Mouse (Mus musculus): ENCODE measurements around the gene Ifi35. TPM values are rescaled to one million over a fixed set of nuclear protein-coding genes. Genes with fewer than 3 reads are reported as not detected.

Gene Ifi35
- polyA plus RNA-seq, 2 experiments, result 17.2 to 22.1 TPM

DNA sequence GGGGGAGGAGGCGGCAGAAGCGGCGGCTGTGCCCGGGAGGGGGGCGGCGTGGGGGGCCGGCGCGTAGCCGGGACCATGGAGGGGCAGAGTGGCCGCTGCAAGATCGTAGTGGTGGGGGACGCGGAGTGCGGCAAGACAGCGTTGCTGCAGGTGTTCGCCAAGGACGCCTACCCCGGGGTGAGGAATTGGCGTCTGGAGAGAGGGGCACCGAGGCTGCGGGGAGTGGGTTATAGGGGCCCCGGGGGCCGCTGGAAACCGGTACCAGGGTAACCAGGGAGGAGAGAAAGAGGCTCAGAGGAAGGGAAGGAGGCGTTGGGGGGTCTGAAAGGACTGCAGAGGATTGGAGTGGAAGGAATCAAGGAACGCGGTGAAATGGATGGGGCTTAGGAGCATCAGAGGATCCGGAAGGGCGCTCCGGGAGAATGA is 20.1 kb downstream of the Ifi35 start:
- ATAC-seq (ENCODE audit: insufficient read depth), result no peak
- WGBS (ENCODE audit: insufficient replicate concordance), result under 1% methylated on average over 30 of the region's 31 CpGs

DNA sequence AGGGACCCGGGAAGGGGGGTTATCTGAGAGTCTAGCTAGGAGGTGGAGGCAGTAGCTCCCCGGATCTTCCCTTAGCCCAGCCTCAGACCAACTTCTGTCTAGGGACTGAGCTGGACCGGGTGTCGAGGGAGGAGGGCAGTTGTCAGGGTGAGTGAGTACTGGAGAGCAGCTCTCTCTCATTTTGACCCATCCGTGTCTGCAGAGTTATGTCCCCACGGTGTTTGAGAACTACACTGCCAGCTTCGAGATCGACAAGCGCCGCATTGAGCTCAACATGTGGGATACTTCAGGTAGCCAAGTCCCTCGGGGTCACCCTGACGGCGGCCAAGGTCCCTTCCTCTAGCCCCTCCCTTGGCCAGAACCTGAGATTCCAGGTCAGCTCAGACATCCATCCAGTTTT is 20.5 kb downstream of the Ifi35 start:
- no peak for ATAC-seq (ENCODE audit: insufficient read depth)
- Histone ChIP-seq H3K4me1 (replicated peaks; ENCODE audit: control insufficient read depth in 2 of 2, insufficient read depth in 2 of 2, low read length in 1 of 2) (peaks cover 14 to 24% of the 10 kb centered on the region in 2 experiments), H3K27me3 (ENCODE audit: control insufficient read depth, insufficient read depth, low read length) (peaks cover 32% of the 10 kb centered on the region), H3K9me3 (ENCODE audit: control insufficient read depth, low read length) (no peaks in the 10 kb centered on the region), H3K9ac (replicated peaks) (no peak overlapping the region), H3K36me3 (replicated peaks; ENCODE audit: control insufficient read depth, insufficient read depth, low read depth) (no peaks in the 10 kb centered on the region), H3K4me2 (ENCODE audit: low read depth) (peak overlapping the region; percentile 80), H3K4me3 (ENCODE audit: insufficient read depth in 1 of 2, low read depth in 2 of 2, low read length in 2 of 2) (peak overlapping the region; percentile 48 to 58; a peak in 3 of 4 replicates), H3K27ac (no peak overlapping the region)
- TF ChIP-seq EP300 (IDR thresholded peaks at IDR 0.05; ENCODE audit: low read depth), result no peak
- no peak for TF ChIP-seq CTCF (IDR thresholded peaks at IDR 0.05; ENCODE audit: low read depth)
- DNase-seq (ENCODE audit: low read depth in 3 of 3, low spot score in 3 of 3), result no peak
- 12% methylated on average over 13 of the region's 13 CpGs for whole genome bisulfite sequencing (ENCODE audit: insufficient replicate concordance)

More for the DNA sequence above, 20.1 kb downstream of the Ifi35 start:
- Histone ChIP-seq H3K4me3 (ENCODE audit: insufficient read depth in 1 of 2, low read depth in 2 of 2, low read length in 2 of 2) (peak overlapping the region; percentile 48 to 58), H3K27ac (no peak overlapping the region), H3K9me3 (ENCODE audit: control insufficient read depth, low read length) (no peaks in the 10 kb centered on the region), H3K4me2 (ENCODE audit: low read depth) (peak overlapping the region; percentile 80), H3K36me3 (replicated peaks; ENCODE audit: control insufficient read depth, insufficient read depth, low read depth) (no peaks in the 10 kb centered on the region), H3K9ac (replicated peaks) (peak overlapping the region; percentile 38), H3K27me3 (ENCODE audit: control insufficient read depth, insufficient read depth, low read length) (peaks cover 32% of the 10 kb centered on the region), H3K4me1 (replicated peaks; ENCODE audit: control insufficient read depth in 2 of 2, insufficient read depth in 2 of 2, low read length in 1 of 2) (peaks cover 18 to 28% of the 10 kb centered on the region in 2 experiments)
- DNase-seq (ENCODE audit: low read depth in 3 of 3, low spot score in 3 of 3), result no peak
- TF ChIP-seq CTCF (IDR thresholded peaks at IDR 0.05; ENCODE audit: low read depth) (no peak), EP300 (IDR thresholded peaks at IDR 0.05; ENCODE audit: low read depth) (no peak)

DNA sequence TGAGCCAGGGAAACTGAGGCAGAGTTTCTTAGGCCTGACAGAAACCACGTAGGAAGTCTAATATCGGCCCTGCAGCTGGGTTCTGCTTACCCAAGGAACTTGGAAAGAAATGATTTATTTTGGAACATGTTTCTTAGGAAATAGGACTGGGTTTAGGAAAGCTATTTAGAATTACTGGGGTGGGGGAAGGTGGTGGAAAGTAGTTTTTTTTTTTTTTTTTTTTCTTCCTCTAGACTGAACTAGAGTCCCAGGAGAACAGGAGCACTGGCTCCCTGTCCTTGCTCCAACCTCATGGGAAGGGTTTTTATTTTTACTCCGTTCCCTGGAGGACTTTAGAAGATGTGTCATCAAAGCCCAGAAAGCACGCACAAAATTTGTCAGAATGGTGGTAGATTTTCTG is 20.9 kb downstream of the Ifi35 start:
- H3K4me2 ChIP-seq (ENCODE audit: low read depth), result peak overlapping the region; percentile 80
- H3K4me3 ChIP-seq (ENCODE audit: insufficient read depth in 1 of 2, low read depth in 2 of 2, low read length in 2 of 2), result no peak overlapping the region

DNA sequence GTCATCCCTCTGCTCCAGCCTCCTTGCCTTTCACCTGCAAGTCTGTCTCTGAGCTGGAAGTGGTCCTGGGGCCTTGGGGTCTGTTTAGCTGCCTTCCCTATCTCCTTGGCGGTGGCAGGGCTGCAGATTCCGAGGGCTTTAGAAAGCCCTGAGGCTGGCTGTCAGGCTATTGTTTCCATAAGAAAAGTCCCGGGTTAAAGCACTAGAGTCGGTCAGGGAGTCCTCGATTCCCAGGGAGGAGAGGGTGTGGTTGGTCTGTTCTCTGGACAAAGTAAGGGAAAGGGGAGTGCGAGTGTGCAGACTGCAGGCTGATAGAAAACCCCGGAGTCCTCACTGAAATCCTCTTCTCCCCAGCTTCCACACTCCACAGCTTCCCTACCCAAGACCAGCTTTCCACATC is 22.0 kb downstream of the Ifi35 start:
- Histone ChIP-seq H3K36me3 (replicated peaks; ENCODE audit: control insufficient read depth, insufficient read depth, low read depth) (no peaks in the 10 kb centered on the region), H3K27me3 (ENCODE audit: control insufficient read depth, insufficient read depth, low read length) (peaks cover 28% of the 10 kb centered on the region), H3K4me1 (replicated peaks; ENCODE audit: control insufficient read depth in 2 of 2, insufficient read depth in 2 of 2, low read length in 1 of 2) (peaks cover 11 to 12% of the 10 kb centered on the region in 2 experiments), H3K4me3 (ENCODE audit: insufficient read depth in 1 of 2, low read depth in 2 of 2, low read length in 2 of 2) (no peak overlapping the region), H3K4me2 (ENCODE audit: low read depth) (no peak overlapping the region), H3K27ac (no peak overlapping the region), H3K9me3 (ENCODE audit: control insufficient read depth, low read length) (no peaks in the 10 kb centered on the region), H3K9ac (replicated peaks) (no peak overlapping the region)
- DNase-seq (ENCODE audit: low read depth in 3 of 3, low spot score in 3 of 3) (no peak), ATAC-seq (ENCODE audit: insufficient read depth) (no peak)
- no peak for TF ChIP-seq CTCF (IDR thresholded peaks at IDR 0.05; ENCODE audit: low read depth)
- TF ChIP-seq EP300 (IDR thresholded peaks at IDR 0.05; ENCODE audit: low read depth), result no peak
- 69% methylated on average over 7 of the region's 7 CpGs for WGBS (ENCODE audit: insufficient replicate concordance)

More for the DNA sequence above, 20.9 kb downstream of the Ifi35 start:
- Histone ChIP-seq H3K36me3 (replicated peaks; ENCODE audit: control insufficient read depth, insufficient read depth, low read depth) (no peaks in the 10 kb centered on the region), H3K27ac (no peak overlapping the region), H3K9ac (replicated peaks) (no peak overlapping the region), H3K4me1 (replicated peaks; ENCODE audit: control insufficient read depth in 2 of 2, insufficient read depth in 2 of 2, low read length in 1 of 2) (peaks cover 12 to 22% of the 10 kb centered on the region in 2 experiments), H3K27me3 (ENCODE audit: control insufficient read depth, insufficient read depth, low read length) (peaks cover 32% of the 10 kb centered on the region), H3K9me3 (ENCODE audit: control insufficient read depth, low read length) (no peaks in the 10 kb centered on the region)
- ATAC-seq (ENCODE audit: insufficient read depth) (no peak), DNase-seq (ENCODE audit: low read depth in 3 of 3, low spot score in 3 of 3) (no peak)
- TF ChIP-seq EP300 (IDR thresholded peaks at IDR 0.05; ENCODE audit: low read depth), result no peak
- TF ChIP-seq CTCF (IDR thresholded peaks at IDR 0.05; ENCODE audit: low read depth), result no peak
- WGBS (ENCODE audit: insufficient replicate concordance), result 53% methylated on average over 4 of the region's 4 CpGs

DNA sequence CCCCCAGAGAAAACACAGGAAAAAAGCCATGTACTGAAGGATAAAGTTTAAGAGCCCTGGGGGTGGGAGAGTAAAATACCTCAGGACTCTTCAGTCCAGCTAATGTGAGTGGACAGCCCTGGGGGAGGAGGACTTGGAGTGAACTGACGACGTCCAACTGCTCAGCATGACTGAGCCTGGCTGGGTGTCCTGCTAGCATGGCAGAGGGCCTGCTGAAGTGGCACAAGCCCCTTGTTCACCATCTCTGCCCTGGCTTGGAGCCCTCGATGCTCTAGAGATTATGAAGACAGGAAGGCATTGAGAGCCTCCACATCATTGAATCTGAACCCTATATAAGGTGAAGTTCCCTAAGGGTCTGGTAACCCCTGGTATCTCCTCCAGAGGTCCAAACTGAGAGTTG is 23.7 kb downstream of the Ifi35 start:
- ATAC-seq (ENCODE audit: insufficient read depth), result no peak
- H3K36me3 ChIP-seq (replicated peaks; ENCODE audit: control insufficient read depth, insufficient read depth, low read depth), result no peaks in the 10 kb centered on the region
- no peak overlapping the region for H3K27ac ChIP-seq
- 63% methylated on average over 3 of the region's 3 CpGs for WGBS (ENCODE audit: insufficient replicate concordance)
- H3K9ac ChIP-seq (replicated peaks), result no peak overlapping the region
- no peak overlapping the region for H3K4me2 ChIP-seq (ENCODE audit: low read depth)
- no peak for TF ChIP-seq EP300 (IDR thresholded peaks at IDR 0.05; ENCODE audit: low read depth)
- no peak for TF ChIP-seq CTCF (IDR thresholded peaks at IDR 0.05; ENCODE audit: low read depth)
- H3K4me3 ChIP-seq (ENCODE audit: insufficient read depth in 1 of 2, low read depth in 2 of 2, low read length in 2 of 2), result no peak overlapping the region
- H3K9me3 ChIP-seq (ENCODE audit: control insufficient read depth, low read length), result no peaks in the 10 kb centered on the region
- H3K4me1 ChIP-seq (replicated peaks; ENCODE audit: control insufficient read depth in 2 of 2, insufficient read depth in 2 of 2, low read length in 1 of 2), result peaks cover 0 to 7% of the 10 kb centered on the region in 2 experiments; a peak in 3 of 4 replicates
- peaks cover 15% of the 10 kb centered on the region for H3K27me3 ChIP-seq (ENCODE audit: control insufficient read depth, insufficient read depth, low read length)
- no peak for DNase-seq (ENCODE audit: low read depth in 3 of 3, low spot score in 3 of 3)

All from liver, embryonic 14.5 days (tissue).